In the genomic region with DNA sequence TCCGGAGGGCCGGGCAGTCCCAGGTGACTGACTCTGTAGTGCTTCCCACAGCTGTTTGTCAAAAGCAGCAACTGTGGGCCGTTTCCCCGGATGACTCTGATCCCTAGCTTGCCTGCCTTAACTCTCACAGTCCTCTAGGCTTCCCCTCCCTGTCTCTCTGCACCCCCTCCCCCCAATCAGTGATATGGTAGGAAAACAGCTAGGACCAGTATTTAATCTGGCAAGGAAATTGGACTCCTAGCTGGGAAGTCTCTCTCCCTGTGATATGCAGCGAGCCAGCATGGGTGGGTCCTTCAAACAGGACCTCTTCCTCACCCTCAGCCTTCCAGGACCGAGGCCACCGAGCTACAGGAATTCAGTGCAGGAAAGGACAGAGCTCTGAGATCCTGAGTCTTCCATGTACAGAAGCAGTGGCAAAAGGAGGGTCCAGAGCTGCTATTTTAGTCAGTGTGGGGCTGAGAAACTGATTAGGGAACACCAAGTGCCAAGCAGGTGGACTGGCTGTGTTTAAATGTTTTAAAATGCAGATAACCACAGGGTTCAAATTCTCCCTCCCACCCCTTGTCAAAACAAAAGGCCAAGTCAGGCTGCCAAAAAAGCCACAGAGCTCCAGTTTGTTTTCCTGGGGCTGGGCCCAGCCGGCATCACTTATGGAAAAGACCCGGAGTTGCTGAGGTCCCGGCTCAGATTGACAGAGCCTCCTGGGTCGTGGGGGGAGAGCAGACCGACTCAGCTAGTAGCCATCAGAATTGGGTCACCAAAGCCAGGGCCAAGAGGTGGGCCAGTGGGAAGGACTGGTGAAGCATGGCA, we compare ENCODE assay signal across 9 mouse cellular contexts. TPM values are rescaled to one million over a fixed set of nuclear protein-coding genes. Genes with fewer than 3 reads are reported as not detected.
DNase-seq lines count a peak whose midpoint lies in the region; ATAC-seq and TF ChIP-seq lines count a peak whose summit lies in the region.
"Had no signal": no experiment of that assay in that cellular context is flagged by ENCODE, and none has a peak within 500 bp of the region (broad histone marks: within the 10 kb centered on the region; RNA-seq: fewer than 3 reads in every experiment).

No protein-coding gene starts in this region.

- peak; percentile 68; the same call in 1 of the 2 replicates for TF ChIP-seq EP300 in heart, postnatal 0 days (IDR thresholded peaks at IDR 0.05; ENCODE audit: low read depth)

- WGBS in embryonic facial prominence, embryonic 14.5 days, result 23% methylated on average over 12 of the region's 12 CpGs
- WGBS in heart, postnatal 0 days, result 6% methylated on average over 12 of the region's 12 CpGs
- WGBS in limb, embryonic 10.5 days, result 65% methylated on average over 12 of the region's 12 CpGs

- peak; percentile 1; the same call in 1 of the 2 replicates for TF ChIP-seq CTCF in heart, postnatal 0 days (IDR thresholded peaks at IDR 0.05; ENCODE audit: low read depth)

- H3K27me3 ChIP-seq in embryonic facial prominence, embryonic 14.5 days (replicated peaks; ENCODE audit: control insufficient read depth, insufficient read depth, low read length), result no peaks in the 10 kb centered on the region
- no peaks in the 10 kb centered on the region for H3K27me3 ChIP-seq in heart, postnatal 0 days (ENCODE audit: control insufficient read depth, insufficient read depth, low read length)
- H3K27me3 ChIP-seq in limb, embryonic 10.5 days (ENCODE audit: low read depth, poor library complexity, severe bottlenecking), result no peaks in the 10 kb centered on the region
- H3K27me3 ChIP-seq in myocyte (ENCODE audit: control insufficient read depth, insufficient read depth, insufficient read length), result no peaks in the 10 kb centered on the region

- H3K9me3 ChIP-seq in embryonic facial prominence, embryonic 14.5 days (ENCODE audit: control insufficient read depth, low read length), result no peaks in the 10 kb centered on the region
- no peaks in the 10 kb centered on the region for H3K9me3 ChIP-seq in heart, postnatal 0 days (replicated peaks; ENCODE audit: control insufficient read depth, low read length)
- no peaks in the 10 kb centered on the region for H3K9me3 ChIP-seq in limb, embryonic 10.5 days (replicated peaks)

- H3K4me3 ChIP-seq in embryonic facial prominence, embryonic 14.5 days (ENCODE audit: low read depth, low read length), result no peak overlapping the region
- H3K4me3 ChIP-seq in heart, postnatal 0 days (ENCODE audit: low read depth, low read length), result no peak overlapping the region
- no peak overlapping the region for H3K4me3 ChIP-seq in limb, embryonic 10.5 days
- H3K4me3 ChIP-seq in myocyte, result no peak overlapping the region

- H3K79me2 ChIP-seq in myocyte (ENCODE audit: control insufficient read depth, insufficient read depth), result peaks cover 13% of the 10 kb centered on the region

- peak; percentile 17 for TF ChIP-seq POLR2A in myocyte (IDR thresholded peaks at IDR 0.05; ENCODE audit: insufficient read length, low read depth)

- peak overlapping the region; percentile 80 for H3K27ac ChIP-seq in embryonic facial prominence, embryonic 14.5 days (replicated peaks; ENCODE audit: low read depth, low read length)
- H3K27ac ChIP-seq in heart, postnatal 0 days (ENCODE audit: low read depth), result peak overlapping the region; percentile 94
- H3K27ac ChIP-seq in limb, embryonic 10.5 days, result 0 out of 2 replicates have a peak overlapping the region, but pooled peaks have one; percentile 37

- intact Hi-C loops in left cerebral cortex, postnatal 4 days (cut with DNase I), result no loop called here

- peak; percentile 63 for ATAC-seq in embryonic facial prominence, embryonic 14.5 days (ENCODE audit: low read depth)
- ATAC-seq in heart, postnatal 0 days (ENCODE audit: insufficient read depth, low read depth), result peak; percentile 66

- no peak overlapping the region for H3K9ac ChIP-seq in embryonic facial prominence, embryonic 14.5 days (ENCODE audit: low read depth, low read length)
- H3K9ac ChIP-seq in heart, postnatal 0 days (replicated peaks; ENCODE audit: low read depth, low read length), result peak overlapping the region; percentile 39; the same call in 1 of the 2 replicates

- H3K4me1 ChIP-seq in embryonic facial prominence, embryonic 14.5 days (ENCODE audit: control insufficient read depth, insufficient read depth, low read length), result peaks cover 76% of the 10 kb centered on the region
- peaks cover 66% of the 10 kb centered on the region for H3K4me1 ChIP-seq in heart, postnatal 0 days (ENCODE audit: control insufficient read depth, insufficient read depth)
- H3K4me1 ChIP-seq in limb, embryonic 10.5 days, result peaks cover 60% of the 10 kb centered on the region

- H3K36me3 ChIP-seq in embryonic facial prominence, embryonic 14.5 days (ENCODE audit: control insufficient read depth, insufficient read depth, low read length), result 0 out of 2 replicates have a peak, but pooled peaks cover 11% of the 10 kb centered on the region
- H3K36me3 ChIP-seq in heart, postnatal 0 days (replicated peaks; ENCODE audit: control insufficient read depth, insufficient read depth, low read length), result peaks cover 33% of the 10 kb centered on the region
- peaks cover 57% of the 10 kb centered on the region for H3K36me3 ChIP-seq in limb, embryonic 10.5 days
- no peaks in the 10 kb centered on the region for H3K36me3 ChIP-seq in myocyte (ENCODE audit: control insufficient read depth, insufficient read depth)

- H3ac ChIP-seq in myocyte (ENCODE audit: control insufficient read depth, insufficient read length), result no peak overlapping the region

- peak; percentile 44 for DNase-seq in left cerebral cortex, postnatal 4 days
- no peak for DNase-seq in left cerebral cortex, adult 18-20 months (ENCODE audit: low spot score in 2 of 2)
- peak; percentile 92 for DNase-seq in embryonic facial prominence, embryonic 14.5 days (ENCODE audit: low spot score)
- peak; percentile 84 for DNase-seq in heart, postnatal 0 days (ENCODE audit: low spot score)
- DNase-seq in limb, embryonic 10.5 days (ENCODE audit: low spot score), result no peak
- no peak for DNase-seq in layer of hippocampus, adult 9-11 months
- DNase-seq in cerebellum, adult 9-11 months, result no peak

- no peak overlapping the region; the same call in 1 of the 2 replicates for H3K4me2 ChIP-seq in embryonic facial prominence, embryonic 14.5 days (ENCODE audit: low read depth, low read length)
- peak overlapping the region; percentile 38 for H3K4me2 ChIP-seq in heart, postnatal 0 days (ENCODE audit: low read depth, low read length)
- peak overlapping the region; percentile 76 for H3K4me2 ChIP-seq in myocyte (ENCODE audit: low read depth)

TF ChIP-seq in myocyte, 11 proteins besides CTCF, POLR2A, EP300 and RAD21:
- TF ChIP-seq POLR2AphosphoS2 (IDR thresholded peaks at IDR 0.05; ENCODE audit: insufficient read length, low read depth) (peak; percentile 16), REST (IDR thresholded peaks at IDR 0.05; ENCODE audit: insufficient read depth, insufficient read length) (no peak), TCF12 (IDR thresholded peaks at IDR 0.05; ENCODE audit: insufficient read depth, poor library complexity, severe bottlenecking) (peak; percentile 66), MYOG (IDR thresholded peaks at IDR 0.05; ENCODE audit: control insufficient read depth in 1 of 3, insufficient read depth in 1 of 3, insufficient read length in 2 of 3, low read depth in 2 of 3) (peak; percentile 57 to 87 (median 66)), MYOD1 (IDR thresholded peaks at IDR 0.05; ENCODE audit: control insufficient read depth in 1 of 3, insufficient read length in 2 of 3, low read depth in 2 of 3) (peak; percentile 41 to 89 (median 87))

RNA-seq across cellular contexts. Expression of a gene that starts 28.0 kb away (rescaled TPM):
- under 1 TPM in 1 of 2 experiments, not detected in 1; 0.24 TPM for total RNA-seq in left cerebral cortex, postnatal 4 days (2021)
- total RNA-seq in left cerebral cortex, adult 18-20 months (2021), result not detected
- 0.33 and 0.87 TPM in 2 replicates for polyA plus RNA-seq in embryonic facial prominence, embryonic 14.5 days (2014; fragmentation: Nextera tagmentation; extraction: Ambion mirVana)
- total RNA-seq in heart, postnatal 0 days (2014; rRNA removed; ENCODE audit: low replicate concordance), result 0.08 and 3.9 TPM in 2 replicates
- polyA plus RNA-seq in heart, postnatal 0 days (2015; fragmentation: Nextera tagmentation; extraction: Ambion mirVana), result 0.68 and 0.88 TPM in 2 replicates
- not detected in 2 replicates for polyA plus RNA-seq in limb, embryonic 10.5 days (2016; fragmentation: Nextera tagmentation; extraction: Ambion mirVana)
- not detected for polyA plus RNA-seq in myocyte (2012; fragmentation: generic; extraction: Trizol)
- total RNA-seq: layer of hippocampus, postnatal 14 days had no signal

RNA-seq across cellular contexts. Expression of a gene that starts 44.7 kb away (rescaled TPM):
- total RNA-seq in left cerebral cortex, postnatal 4 days (2021), result 10 to 100 TPM; 15.8 to 17.7 TPM
- 10 to 100 TPM; 20.7 to 21.6 TPM for total RNA-seq in left cerebral cortex, adult 18-20 months (2021)
- 13.9 and 14.3 TPM in 2 replicates for polyA plus RNA-seq in embryonic facial prominence, embryonic 14.5 days (2014; fragmentation: Nextera tagmentation; extraction: Ambion mirVana)
- total RNA-seq in heart, postnatal 0 days (2014; rRNA removed; ENCODE audit: low replicate concordance), result 2.4 and 9.0 TPM in 2 replicates
- 18.7 and 22.2 TPM in 2 replicates for polyA plus RNA-seq in heart, postnatal 0 days (2015; fragmentation: Nextera tagmentation; extraction: Ambion mirVana)
- polyA plus RNA-seq in limb, embryonic 10.5 days (2016; fragmentation: Nextera tagmentation; extraction: Ambion mirVana), result 11.0 and 12.7 TPM in 2 replicates
- 5.3 TPM for polyA plus RNA-seq in myocyte (2012; fragmentation: generic; extraction: Trizol)

RNA-seq across cellular contexts. Expression of a gene that starts 46.1 kb away (rescaled TPM):
- total RNA-seq in left cerebral cortex, postnatal 4 days (2021), result 10 to 100 TPM; 43.1 to 45.3 TPM
- 10 to 100 TPM; 34.9 to 37.9 TPM for total RNA-seq in left cerebral cortex, adult 18-20 months (2021)
- 37.7 and 42.6 TPM in 2 replicates for polyA plus RNA-seq in embryonic facial prominence, embryonic 14.5 days (2014; fragmentation: Nextera tagmentation; extraction: Ambion mirVana)
- 72.8 and 89.7 TPM in 2 replicates for total RNA-seq in heart, postnatal 0 days (2014; rRNA removed; ENCODE audit: low replicate concordance)
- 34.4 and 36.4 TPM in 2 replicates for polyA plus RNA-seq in heart, postnatal 0 days (2015; fragmentation: Nextera tagmentation; extraction: Ambion mirVana)
- polyA plus RNA-seq in limb, embryonic 10.5 days (2016; fragmentation: Nextera tagmentation; extraction: Ambion mirVana), result 49.8 and 52.3 TPM in 2 replicates
- 39.8 TPM for polyA plus RNA-seq in myocyte (2012; fragmentation: generic; extraction: Trizol)

Comparison
In these comparisons a context has a peak if more than half of its experiments do, and no peak if none do; other contexts are left out.
1. DNase-seq: peak in left cerebral cortex, postnatal 4 days (single experiment), embryonic facial prominence, embryonic 14.5 days (single experiment) and heart, postnatal 0 days (single experiment); none in left cerebral cortex, adult 18-20 months (0 of 2), limb, embryonic 10.5 days (single experiment), layer of hippocampus, adult 9-11 months (single experiment) and cerebellum, adult 9-11 months (single experiment).
2. H3K27ac ChIP-seq: peak in every context shown above with its lines; median percentile 94 in heart, postnatal 0 days; 80 in embryonic facial prominence, embryonic 14.5 days; 37 in limb, embryonic 10.5 days.